Mouse (Mus musculus): ENCODE measurements at regions not wholly inside any gene's neighbourhood (a gene's known extent, or its start where the extent isn't known, plus 50 kb on each side); places are given as distances from the start of the nearest gene placed in this dataset.
A peak's percentile ranks its signal among the peaks of the same experiment; 100 is the strongest.

DNA sequence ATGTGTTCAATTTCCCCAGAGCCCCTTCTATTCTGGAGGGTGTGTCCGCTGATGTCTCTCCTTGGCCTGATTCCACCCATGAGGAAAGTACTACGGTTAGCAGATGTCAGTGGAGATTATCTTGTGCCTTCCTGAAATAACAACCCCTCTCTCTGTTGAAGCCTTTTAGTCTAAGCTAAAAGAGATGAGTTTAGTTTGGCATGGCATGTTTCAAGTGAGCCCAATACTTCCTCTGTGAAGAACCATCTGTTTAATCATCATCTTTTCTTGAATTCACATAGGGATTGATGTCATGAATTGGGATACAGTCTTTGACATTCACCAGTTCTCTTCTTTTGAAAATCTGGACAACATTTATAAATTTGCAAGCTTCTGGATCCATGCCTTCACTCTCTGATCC, 387.5 kb downstream of the Dmrt2 start:
- TF ChIP-seq CTCF (conservative IDR thresholded peaks at IDR 0.05; ENCODE audit: low read length) (no peak), POU5F1 (IDR thresholded peaks at IDR 0.05; ENCODE audit: borderline replicate concordance, low read length) (no peak), NANOG (IDR thresholded peaks at IDR 0.05; ENCODE audit: borderline replicate concordance, low read length) (no peak)
- no peaks in the 10 kb centered on the region for H3K36me3 ChIP-seq (ENCODE audit: insufficient read depth, low read length)
- no peaks in the 10 kb centered on the region for H3K9me3 ChIP-seq (ENCODE audit: low read length)
- no peaks in the 10 kb centered on the region for H3K4me1 ChIP-seq (replicated peaks; ENCODE audit: low read depth, low read length)
- H3K4me3 ChIP-seq (replicated peaks; ENCODE audit: low read length) = no peak overlapping the region
- H3K27me3 ChIP-seq (ENCODE audit: insufficient read depth, low read length) = no peaks in the 10 kb centered on the region

DNA sequence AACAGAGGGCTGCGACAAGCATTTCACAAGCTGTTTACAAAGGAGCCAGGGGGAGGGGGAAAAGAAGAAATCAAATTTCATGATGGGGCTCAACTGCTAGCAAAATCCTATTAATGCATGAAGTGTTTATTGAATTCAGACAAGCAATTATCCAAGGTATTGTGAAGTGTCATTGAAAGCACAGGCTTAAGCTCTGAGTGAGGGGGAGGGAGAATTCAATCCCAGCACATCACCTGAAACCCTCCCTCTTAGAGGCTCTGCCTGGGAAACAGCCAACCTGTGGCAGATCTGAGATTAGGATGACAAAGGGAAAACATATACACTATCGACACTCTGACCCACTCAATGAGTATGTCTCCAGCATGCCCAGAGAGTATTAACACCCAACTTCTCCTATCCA, 396.3 kb downstream of the Dmrt2 start:
- TF ChIP-seq NANOG (IDR thresholded peaks at IDR 0.05; ENCODE audit: borderline replicate concordance, low read length) = no peak

GRCm38 (mm10) chr19:26069908-26070307, 397.7 kb downstream of the Dmrt2 start:
- Histone ChIP-seq H3K4me1 (replicated peaks; ENCODE audit: low read depth, low read length) (no peaks in the 10 kb centered on the region), H3K27me3 (ENCODE audit: insufficient read depth, low read length) (no peaks in the 10 kb centered on the region), H3K9me3 (ENCODE audit: low read length) (no peaks in the 10 kb centered on the region), H3K36me3 (ENCODE audit: insufficient read depth, low read length) (no peaks in the 10 kb centered on the region), H3K4me3 (replicated peaks; ENCODE audit: low read length) (no peak overlapping the region)
- no peak for TF ChIP-seq POU5F1 (IDR thresholded peaks at IDR 0.05; ENCODE audit: borderline replicate concordance, low read length)
- peak; percentile 71 for TF ChIP-seq CTCF (conservative IDR thresholded peaks at IDR 0.05; ENCODE audit: low read length)

More for the DNA sequence above, 396.3 kb downstream of the Dmrt2 start:
- no peak overlapping the region for H3K4me3 ChIP-seq (replicated peaks; ENCODE audit: low read length)
- no peaks in the 10 kb centered on the region for H3K27me3 ChIP-seq (ENCODE audit: insufficient read depth, low read length)
- H3K4me1 ChIP-seq (replicated peaks; ENCODE audit: low read depth, low read length) = no peaks in the 10 kb centered on the region
- H3K9me3 ChIP-seq (ENCODE audit: low read length) = no peaks in the 10 kb centered on the region
- no peaks in the 10 kb centered on the region for H3K36me3 ChIP-seq (ENCODE audit: insufficient read depth, low read length)

DNA sequence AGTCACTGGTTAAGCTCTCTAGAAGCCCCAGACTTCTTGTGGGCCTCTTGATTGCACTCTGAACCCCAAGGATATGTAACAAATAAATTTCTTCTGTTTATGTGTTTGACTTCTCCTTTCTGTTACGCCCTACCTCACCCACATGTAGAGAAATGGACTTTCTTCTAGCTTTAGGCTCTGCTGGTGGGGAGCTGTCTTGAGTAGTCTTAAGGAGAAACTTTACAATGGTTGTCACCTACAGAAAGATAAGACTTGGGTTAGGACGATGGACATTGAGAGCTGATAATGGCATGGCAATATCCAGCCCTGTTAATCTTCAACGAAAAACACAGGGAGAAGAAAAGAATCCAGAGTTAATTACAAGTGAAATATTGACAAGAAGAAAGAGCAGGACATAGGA, 416.1 kb downstream of the Dmrt2 start:
- Histone ChIP-seq H3K27me3 (ENCODE audit: insufficient read depth, low read length) (no peaks in the 10 kb centered on the region), H3K4me3 (replicated peaks; ENCODE audit: low read length) (no peak overlapping the region)
- TF ChIP-seq CTCF (conservative IDR thresholded peaks at IDR 0.05; ENCODE audit: low read length) (no peak), POU5F1 (IDR thresholded peaks at IDR 0.05; ENCODE audit: borderline replicate concordance, low read length) (no peak), NANOG (IDR thresholded peaks at IDR 0.05; ENCODE audit: borderline replicate concordance, low read length) (no peak)

GRCm38 (mm10) chr19:26091386-26091785, 419.2 kb downstream of the Dmrt2 start:
- Histone ChIP-seq H3K4me3 (replicated peaks; ENCODE audit: low read length) (no peak overlapping the region), H3K9me3 (ENCODE audit: low read length) (no peaks in the 10 kb centered on the region; the same call in 1 of the 2 replicates), H3K36me3 (ENCODE audit: insufficient read depth, low read length) (no peaks in the 10 kb centered on the region), H3K4me1 (replicated peaks; ENCODE audit: low read depth, low read length) (no peaks in the 10 kb centered on the region), H3K27me3 (ENCODE audit: insufficient read depth, low read length) (no peaks in the 10 kb centered on the region)
- TF ChIP-seq NANOG (IDR thresholded peaks at IDR 0.05; ENCODE audit: borderline replicate concordance, low read length) = no peak
- no peak for TF ChIP-seq POU5F1 (IDR thresholded peaks at IDR 0.05; ENCODE audit: borderline replicate concordance, low read length)
- no peak for TF ChIP-seq CTCF (conservative IDR thresholded peaks at IDR 0.05; ENCODE audit: low read length)

More for the DNA sequence above, 416.1 kb downstream of the Dmrt2 start:
- Histone ChIP-seq H3K9me3 (ENCODE audit: low read length) (peaks cover 21% of the 10 kb centered on the region), H3K4me1 (replicated peaks; ENCODE audit: low read depth, low read length) (no peaks in the 10 kb centered on the region), H3K36me3 (ENCODE audit: insufficient read depth, low read length) (no peaks in the 10 kb centered on the region)

DNA sequence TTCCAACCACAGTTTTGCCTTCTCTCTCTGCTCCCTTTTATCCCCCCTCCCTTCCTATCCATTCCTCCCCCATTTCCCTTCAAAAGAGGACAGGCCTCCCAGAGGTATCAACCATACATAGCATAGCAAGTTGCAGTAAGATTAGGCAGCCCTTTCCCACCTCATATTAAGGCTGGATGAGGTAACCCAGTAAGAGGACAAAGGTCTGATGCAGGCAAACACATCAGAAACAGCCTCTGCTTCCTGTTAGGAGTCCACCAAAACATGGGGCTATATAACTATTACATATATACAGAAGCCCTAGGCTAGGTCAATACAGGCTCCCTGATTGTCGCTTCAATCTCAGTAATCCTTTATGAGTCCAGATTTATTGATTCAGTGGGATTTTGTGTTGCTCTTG, 421.6 kb downstream of the Dmrt2 start:
- no peaks in the 10 kb centered on the region for H3K9me3 ChIP-seq (ENCODE audit: low read length)
- TF ChIP-seq POU5F1 (IDR thresholded peaks at IDR 0.05; ENCODE audit: borderline replicate concordance, low read length) (no peak), CTCF (conservative IDR thresholded peaks at IDR 0.05; ENCODE audit: low read length) (no peak), NANOG (IDR thresholded peaks at IDR 0.05; ENCODE audit: borderline replicate concordance, low read length) (no peak)
- H3K36me3 ChIP-seq (ENCODE audit: insufficient read depth, low read length) = no peaks in the 10 kb centered on the region

DNA sequence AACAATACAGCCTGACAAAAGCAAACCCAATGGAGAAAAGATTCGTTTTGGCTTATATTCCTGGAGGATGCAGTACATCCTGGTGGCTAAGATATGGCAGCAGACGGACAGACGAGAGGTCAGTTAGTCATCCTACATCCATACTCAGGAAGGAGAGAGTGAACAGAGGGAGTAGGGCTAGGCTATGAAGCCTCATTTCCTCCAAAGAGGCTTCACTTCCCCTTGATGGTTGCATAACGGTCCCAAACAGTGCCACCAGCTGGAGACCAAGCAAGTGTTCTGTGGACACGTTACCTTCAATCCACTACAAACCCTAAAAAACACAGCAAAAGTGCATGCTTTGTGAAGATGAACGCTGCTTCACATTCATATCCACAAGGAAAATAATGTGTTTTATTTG, 442.1 kb downstream of the Dmrt2 start:
- Histone ChIP-seq H3K36me3 (ENCODE audit: insufficient read depth, low read length) (no peaks in the 10 kb centered on the region), H3K27me3 (ENCODE audit: insufficient read depth, low read length) (no peaks in the 10 kb centered on the region), H3K9me3 (ENCODE audit: low read length) (no peaks in the 10 kb centered on the region), H3K4me1 (replicated peaks; ENCODE audit: low read depth, low read length) (no peaks in the 10 kb centered on the region), H3K4me3 (replicated peaks; ENCODE audit: low read length) (no peak overlapping the region)
- TF ChIP-seq CTCF (conservative IDR thresholded peaks at IDR 0.05; ENCODE audit: low read length) (no peak), POU5F1 (IDR thresholded peaks at IDR 0.05; ENCODE audit: borderline replicate concordance, low read length) (no peak), NANOG (IDR thresholded peaks at IDR 0.05; ENCODE audit: borderline replicate concordance, low read length) (no peak)

More for the DNA sequence above, 421.6 kb downstream of the Dmrt2 start:
- Histone ChIP-seq H3K4me1 (replicated peaks; ENCODE audit: low read depth, low read length) (no peaks in the 10 kb centered on the region), H3K4me3 (replicated peaks; ENCODE audit: low read length) (no peak overlapping the region), H3K27me3 (ENCODE audit: insufficient read depth, low read length) (no peaks in the 10 kb centered on the region)

- no peaks in the 10 kb centered on the region for H3K27me3 ChIP-seq (ENCODE audit: insufficient read depth, low read length)
- no peaks in the 10 kb centered on the region for H3K9me3 ChIP-seq (ENCODE audit: low read length)
- no peaks in the 10 kb centered on the region for H3K36me3 ChIP-seq (ENCODE audit: insufficient read depth, low read length)
- no peak for TF ChIP-seq POU5F1 (IDR thresholded peaks at IDR 0.05; ENCODE audit: borderline replicate concordance, low read length)
- TF ChIP-seq CTCF (conservative IDR thresholded peaks at IDR 0.05; ENCODE audit: low read length) = no peak
- no peak for TF ChIP-seq NANOG (IDR thresholded peaks at IDR 0.05; ENCODE audit: borderline replicate concordance, low read length)
- H3K4me3 ChIP-seq (replicated peaks; ENCODE audit: low read length) = no peak overlapping the region
- H3K4me1 ChIP-seq (replicated peaks; ENCODE audit: low read depth, low read length) = no peaks in the 10 kb centered on the region
Observed at GRCm38 (mm10) chr19:26128423-26128822, 456.2 kb downstream of the Dmrt2 start.

DNA sequence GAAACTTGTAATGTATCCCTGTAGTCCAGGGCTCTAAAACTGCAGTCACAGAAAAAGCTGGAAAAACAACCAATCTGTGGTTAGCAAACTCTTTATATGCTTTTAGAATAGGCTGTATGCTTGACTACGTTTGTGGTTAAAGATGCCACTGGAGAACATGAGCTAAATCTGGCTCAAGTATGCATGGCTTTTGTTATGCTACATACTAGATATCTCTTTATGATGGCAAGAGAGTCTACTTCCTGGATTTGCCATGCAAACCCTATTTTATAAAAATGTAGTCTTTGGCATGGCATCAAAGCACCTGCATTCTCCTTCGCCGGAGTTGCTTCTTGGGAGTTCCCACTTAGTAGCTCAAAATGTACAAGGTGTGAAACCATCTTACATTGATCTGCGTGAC, 462.2 kb downstream of the Dmrt2 start:
- TF ChIP-seq CTCF (conservative IDR thresholded peaks at IDR 0.05; ENCODE audit: low read length) = no peak
- no peak for TF ChIP-seq NANOG (IDR thresholded peaks at IDR 0.05; ENCODE audit: borderline replicate concordance, low read length)
- TF ChIP-seq POU5F1 (IDR thresholded peaks at IDR 0.05; ENCODE audit: borderline replicate concordance, low read length) = no peak
- Histone ChIP-seq H3K4me1 (replicated peaks; ENCODE audit: low read depth, low read length) (peaks cover under 1% of the 10 kb centered on the region; the same call in 1 of the 2 replicates), H3K36me3 (ENCODE audit: insufficient read depth, low read length) (no peaks in the 10 kb centered on the region), H3K9me3 (ENCODE audit: low read length) (no peaks in the 10 kb centered on the region), H3K27me3 (ENCODE audit: insufficient read depth, low read length) (no peaks in the 10 kb centered on the region), H3K4me3 (replicated peaks; ENCODE audit: low read length) (no peak overlapping the region)
